Mouse (Mus musculus) spleen, adult 2 months (tissue): ENCODE results near the gene Sult6b1.

ENCODE experiments used
- CTCF ChIP-seq: fragments of 200-500 bp; IDR thresholded peaks from 2 replicates; pipeline ENCODE4 v1.5.1; 2011; ENCODE audit warnings: mild to moderate bottlenecking, inconsistent platforms; ENCODE audit not compliant: insufficient read depth, insufficient read length, insufficient replicate concordance; ENCODE audit errors: extremely low read depth
- POLR2A ChIP-seq: fragments of 200-500 bp; IDR thresholded peaks from 2 replicates; pipeline ENCODE4 v1.6.1; 2011; ENCODE audit warnings: low read depth, low read length, inconsistent platforms

GRCm38 (mm10) chr17:78882401-78883112 lies 24.2 kb downstream of the Sult6b1 start, which contains the start of gene Eif2ak2:
- TF ChIP-seq CTCF (no peak), POLR2A (no peak)
